Mouse (Mus musculus) testis, adult 2 months (tissue): ENCODE data around the gene Tgfbr2. TPM values are rescaled to one million over a fixed set of nuclear protein-coding genes. Genes with fewer than 3 reads are reported as not detected.

ENCODE experiments used
- H3K27ac ChIP-seq: fragments of 200-500 bp; 2 replicates; pipeline ENCODE4 v1.5.1; 2012; ENCODE audit warnings: low read depth, low read length; ENCODE audit not compliant: control insufficient read depth, insufficient read depth
- H3K27me3 ChIP-seq: fragments of 200-500 bp; 2 replicates; pipeline ENCODE4 v1.6.1; 2012; ENCODE audit warnings: mild to moderate bottlenecking, low read length, moderate library complexity; ENCODE audit not compliant: control insufficient read depth, insufficient read depth
- H3K36me3 ChIP-seq: fragments of 200-500 bp; 2 replicates; pipeline ENCODE4 v1.6.1; 2012; ENCODE audit warnings: mild to moderate bottlenecking, low read length; ENCODE audit not compliant: control insufficient read depth, insufficient read depth
- H3K4me1 ChIP-seq: fragments of 200-500 bp; 2 replicates; pipeline ENCODE4 v1.6.1; 2012; ENCODE audit warnings: low read length; ENCODE audit not compliant: control insufficient read depth, insufficient read depth
- H3K4me3 ChIP-seq: fragments of 200-500 bp; 2 replicates; pipeline ENCODE4 v1.5.1; 2012; ENCODE audit warnings: low read depth, mild to moderate bottlenecking, low read length, moderate library complexity, mixed read lengths; ENCODE audit not compliant: control insufficient read depth
- CTCF ChIP-seq: fragments of 200-500 bp; IDR thresholded peaks from 2 replicates; pipeline ENCODE4 v1.5.1; 2012; ENCODE audit warnings: low read depth, mild to moderate bottlenecking, inconsistent platforms, low read length, moderate library complexity; ENCODE audit not compliant: control insufficient read depth, insufficient read depth, insufficient replicate concordance
- POLR2A ChIP-seq: fragments of 200-500 bp; IDR thresholded peaks from 2 replicates; pipeline ENCODE4 v1.6.1; 2012; ENCODE audit warnings: low read depth, mild to moderate bottlenecking, inconsistent platforms, low read length, moderate library complexity; ENCODE audit not compliant: control insufficient read depth
- polyA plus RNA-seq: library from polyadenylated mRNA; depleted of rRNA; stranded (reverse); fragments of >200 nt; gene quantifications from 2 replicates; pipeline ENCODE4 v1.2.3, GENCODE M21; 2012

The Tgfbr2 gene
- polyA plus RNA-seq, 1 experiment = 1.5 TPM

- no peaks in the 10 kb centered on the region for H3K27me3 ChIP-seq
- no peak for TF ChIP-seq CTCF
- TF ChIP-seq POLR2A = no peak
- H3K27ac ChIP-seq = no peak overlapping the region
- no peaks in the 10 kb centered on the region for H3K4me1 ChIP-seq
- no peaks in the 10 kb centered on the region for H3K36me3 ChIP-seq
- H3K4me3 ChIP-seq = no peak overlapping the region
Measured at GRCm38 (mm10) chr9:116193535-116193881, 18.3 kb upstream of the Tgfbr2 start.

GRCm38 (mm10) chr9:116192826-116193534, 17.8 kb upstream of the Tgfbr2 start:
- no peak overlapping the region for H3K27ac ChIP-seq
- H3K27me3 ChIP-seq = no peaks in the 10 kb centered on the region
- TF ChIP-seq POLR2A (no peak), CTCF (no peak)
- H3K4me3 ChIP-seq = no peak overlapping the region
- no peaks in the 10 kb centered on the region for H3K36me3 ChIP-seq
- H3K4me1 ChIP-seq = no peaks in the 10 kb centered on the region

GRCm38 (mm10) chr9:116192253-116192652, 17.1 kb upstream of the Tgfbr2 start:
- no peak overlapping the region for H3K27ac ChIP-seq
- TF ChIP-seq CTCF = no peak
- no peak for TF ChIP-seq POLR2A
- no peaks in the 10 kb centered on the region for H3K27me3 ChIP-seq
- H3K4me3 ChIP-seq = no peak overlapping the region
- H3K4me1 ChIP-seq = no peaks in the 10 kb centered on the region
- H3K36me3 ChIP-seq = no peaks in the 10 kb centered on the region

GRCm38 (mm10) chr9:116189831-116190230, 14.7 kb upstream of the Tgfbr2 start:
- Histone ChIP-seq H3K27ac (no peak overlapping the region), H3K4me3 (no peak overlapping the region)
- TF ChIP-seq CTCF (no peak), POLR2A (no peak)

GRCm38 (mm10) chr9:116188952-116189666, 13.9 kb upstream of the Tgfbr2 start:
- Histone ChIP-seq H3K27me3 (no peaks in the 10 kb centered on the region), H3K36me3 (no peaks in the 10 kb centered on the region), H3K27ac (no peak overlapping the region), H3K4me1 (no peaks in the 10 kb centered on the region), H3K4me3 (no peak overlapping the region)
- TF ChIP-seq POLR2A = no peak
- no peak for TF ChIP-seq CTCF

More at GRCm38 (mm10) chr9:116189831-116190230, 14.7 kb upstream of the Tgfbr2 start:
- no peaks in the 10 kb centered on the region for H3K27me3 ChIP-seq
- H3K36me3 ChIP-seq = no peaks in the 10 kb centered on the region
- H3K4me1 ChIP-seq = no peaks in the 10 kb centered on the region

GRCm38 (mm10) chr9:116187181-116187731, 12.1 kb upstream of the Tgfbr2 start:
- no peak overlapping the region for H3K4me3 ChIP-seq
- H3K27me3 ChIP-seq = no peaks in the 10 kb centered on the region
- no peaks in the 10 kb centered on the region for H3K4me1 ChIP-seq
- TF ChIP-seq CTCF = no peak
- TF ChIP-seq POLR2A = no peak
- no peak overlapping the region for H3K27ac ChIP-seq
- no peaks in the 10 kb centered on the region for H3K36me3 ChIP-seq

GRCm38 (mm10) chr9:116184903-116185302, 9.7 kb upstream of the Tgfbr2 start:
- H3K4me1 ChIP-seq = no peaks in the 10 kb centered on the region
- no peaks in the 10 kb centered on the region for H3K36me3 ChIP-seq
- TF ChIP-seq CTCF (no peak), POLR2A (no peak)
- H3K27ac ChIP-seq = no peak overlapping the region
- no peaks in the 10 kb centered on the region for H3K27me3 ChIP-seq
- H3K4me3 ChIP-seq = no peak overlapping the region
